Mouse (Mus musculus) heart, postnatal 0 days (tissue): Measurements from ENCODE around the gene Med27.

Experiments
- CTCF ChIP-seq: IDR thresholded peaks from 2 replicates; pipeline ENCODE4 v1.5.1; 2016; ENCODE audit warnings: antibody characterized with exemption, control low read depth, low read depth
- EP300 ChIP-seq: IDR thresholded peaks from 2 replicates; pipeline ENCODE4 v1.6.1; 2016; ENCODE audit warnings: antibody characterized with exemption, low read depth

DNA sequence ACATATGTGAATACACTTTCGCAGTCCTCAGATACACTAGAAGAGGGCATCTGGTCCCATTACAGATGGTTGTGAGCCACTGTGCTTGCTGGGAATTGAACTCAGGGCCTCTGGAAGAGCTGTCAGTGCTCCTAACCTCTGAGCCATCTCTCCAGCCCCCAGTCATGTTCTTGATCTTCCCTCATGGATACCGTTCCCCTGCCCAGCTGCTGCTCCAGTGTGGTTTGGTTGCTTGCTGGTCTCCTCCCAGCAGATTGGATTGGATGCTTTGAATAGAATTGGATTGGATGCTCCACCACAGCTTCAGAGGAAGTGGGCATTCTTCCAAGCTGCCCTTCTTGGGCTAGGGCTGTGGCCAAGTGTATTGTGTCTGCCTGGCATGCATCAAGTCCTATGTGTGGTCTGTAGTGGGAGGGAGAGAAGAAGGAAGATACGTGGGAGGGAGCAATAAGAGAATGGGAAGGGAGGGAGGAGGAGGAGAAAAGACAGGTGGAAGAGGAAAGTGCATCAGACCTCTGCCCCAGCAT is 56.0 kb downstream of the Med27 start:
- no peak for TF ChIP-seq CTCF
- no peak for TF ChIP-seq EP300
